Mouse (Mus musculus): Measurements from ENCODE around the gene Ero1lb.
"Not testable (repeated sequence)": the region's sequence is repeated elsewhere in the genome, so short reads cannot be mapped to it uniquely, and the experiment has no call there.

Ero1lb gene

DNA sequence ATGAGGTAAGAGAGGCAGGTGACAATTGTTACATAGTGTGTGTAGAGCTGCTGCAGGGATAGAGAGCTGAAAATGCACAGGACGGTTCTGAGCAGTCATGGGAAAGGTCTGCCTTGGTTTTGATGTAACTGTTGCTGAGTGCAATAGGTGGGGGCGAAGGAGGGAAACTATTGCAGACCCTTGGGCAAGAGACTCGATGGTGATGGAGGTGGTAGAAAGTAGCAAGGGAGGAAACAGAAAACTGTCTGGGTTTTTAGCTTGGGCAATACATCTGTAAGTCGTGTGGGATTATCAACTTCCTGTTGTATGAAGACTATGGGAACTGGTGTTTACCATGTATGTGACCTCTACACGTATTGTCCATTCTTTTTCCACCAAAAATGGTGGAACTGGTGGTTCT, 12.5 kb downstream of the Ero1lb start:
- no peak for DNase-seq

GRCm38 (mm10) chr13:12589003-12589402, 23.3 kb downstream of the Ero1lb start:
- DNase-seq: peak; percentile 12

GRCm38 (mm10) chr13:12597075-12597474, 31.4 kb downstream of the Ero1lb start:
- DNase-seq: not testable (repeated sequence)

DNA sequence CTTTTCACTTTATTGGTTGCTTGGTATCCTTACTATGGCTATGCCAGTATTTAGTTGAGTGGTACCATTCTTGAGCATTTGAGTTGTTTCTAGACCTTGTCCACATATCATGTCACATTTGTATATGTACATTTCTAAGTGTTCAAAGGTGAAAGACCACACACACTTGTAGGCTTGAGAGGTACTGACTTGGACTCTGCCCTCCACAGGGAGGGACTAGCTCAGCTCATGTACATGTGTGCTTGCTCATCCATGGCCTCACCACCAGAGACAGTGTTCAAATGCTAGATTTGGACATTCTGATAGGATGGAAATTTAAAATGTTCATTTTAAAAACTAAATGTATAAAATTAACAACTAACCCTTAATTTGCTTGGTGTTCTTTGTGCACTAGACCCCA, 44.5 kb downstream of the Ero1lb start:
- not testable (repeated sequence) for DNase-seq

GRCm38 (mm10) chr13:12614026-12614425, 48.4 kb downstream of the Ero1lb start:
- not testable (repeated sequence) for DNase-seq

- not testable (repeated sequence) for DNase-seq
Observed at GRCm38 (mm10) chr13:12614591-12614990, 48.9 kb downstream of the Ero1lb start.

- not testable (repeated sequence) for DNase-seq
Observed at GRCm38 (mm10) chr13:12615014-12615413, 49.3 kb downstream of the Ero1lb start.

GRCm38 (mm10) chr13:12616489-12616888, 50.8 kb downstream of the Ero1lb start:
- DNase-seq: not testable (repeated sequence)

DNA sequence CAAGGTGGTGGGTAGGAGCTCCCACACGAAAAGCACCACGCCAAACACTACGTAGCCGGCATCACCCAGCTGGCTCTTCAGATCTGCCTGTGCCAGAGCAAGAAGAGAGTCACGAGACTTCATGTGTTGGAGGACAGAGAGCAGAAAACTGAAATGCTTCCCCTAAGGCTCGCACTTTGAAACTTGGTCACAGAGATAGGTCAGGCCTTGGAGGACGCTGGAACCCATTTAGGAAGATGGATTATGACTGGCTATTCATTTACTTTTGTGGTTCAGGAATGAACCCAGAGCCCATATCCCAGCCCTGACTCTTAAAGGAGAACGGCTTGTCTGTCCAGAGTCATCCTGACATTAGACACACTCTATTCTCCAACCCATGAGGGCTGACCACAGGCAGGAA, 54.1 kb downstream of the Ero1lb start:
- not testable (repeated sequence) for DNase-seq

DNA sequence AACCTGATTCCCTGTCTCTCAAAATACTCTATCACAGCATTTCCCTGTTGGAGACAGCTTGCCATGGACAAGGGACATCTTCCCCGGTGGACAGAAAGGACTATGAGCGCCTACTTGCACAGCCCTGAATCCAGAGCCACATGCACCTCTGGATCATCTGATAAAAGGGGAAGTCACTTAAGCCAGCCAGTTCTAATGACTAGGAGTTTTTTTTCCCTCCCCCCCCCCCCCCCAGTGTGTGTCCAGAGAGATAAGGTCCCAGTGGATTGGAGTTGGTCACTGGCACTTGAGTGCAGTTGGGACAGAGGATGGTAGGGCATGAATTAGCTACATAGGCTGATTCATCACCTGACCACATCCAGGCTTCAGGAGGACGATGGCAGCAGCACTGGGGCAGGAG, 60.4 kb downstream of the Ero1lb start:
- DNase-seq: not testable (repeated sequence)

GRCm38 (mm10) chr13:12627746-12628145, 62.1 kb downstream of the Ero1lb start:
- not testable (repeated sequence) for DNase-seq

GRCm38 (mm10) chr13:12628181-12628580, 62.5 kb downstream of the Ero1lb start:
- DNase-seq: not testable (repeated sequence)

GRCm38 (mm10) chr13:12630252-12630651, 64.6 kb downstream of the Ero1lb start:
- DNase-seq: not testable (repeated sequence)

- not testable (repeated sequence) for DNase-seq
Observed at GRCm38 (mm10) chr13:12634941-12635588, 69.4 kb downstream of the Ero1lb start.

DNA sequence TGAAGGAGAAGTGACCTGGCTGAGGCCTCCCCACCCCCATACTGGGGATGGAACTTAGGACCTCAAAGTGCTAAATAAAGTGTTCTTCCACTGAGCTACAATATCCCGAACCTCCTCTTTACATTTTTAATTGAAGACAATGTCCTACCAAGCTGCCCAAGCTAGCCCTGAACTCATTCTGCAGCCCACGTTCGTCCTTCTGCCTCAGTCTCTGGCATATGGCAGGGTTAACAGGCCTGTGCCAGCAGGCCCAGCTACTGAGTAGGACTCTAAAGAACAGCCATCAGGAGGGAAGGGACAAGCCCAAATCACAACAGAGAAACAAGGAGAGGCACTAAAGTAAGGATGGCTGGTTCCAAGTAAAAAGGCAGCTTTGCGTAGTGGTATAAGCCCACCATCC, 77.1 kb downstream of the Ero1lb start:
- not testable (repeated sequence) for DNase-seq

GRCm38 (mm10) chr13:12646676-12647075, 81.0 kb downstream of the Ero1lb start:
- DNase-seq: not testable (repeated sequence)

DNA sequence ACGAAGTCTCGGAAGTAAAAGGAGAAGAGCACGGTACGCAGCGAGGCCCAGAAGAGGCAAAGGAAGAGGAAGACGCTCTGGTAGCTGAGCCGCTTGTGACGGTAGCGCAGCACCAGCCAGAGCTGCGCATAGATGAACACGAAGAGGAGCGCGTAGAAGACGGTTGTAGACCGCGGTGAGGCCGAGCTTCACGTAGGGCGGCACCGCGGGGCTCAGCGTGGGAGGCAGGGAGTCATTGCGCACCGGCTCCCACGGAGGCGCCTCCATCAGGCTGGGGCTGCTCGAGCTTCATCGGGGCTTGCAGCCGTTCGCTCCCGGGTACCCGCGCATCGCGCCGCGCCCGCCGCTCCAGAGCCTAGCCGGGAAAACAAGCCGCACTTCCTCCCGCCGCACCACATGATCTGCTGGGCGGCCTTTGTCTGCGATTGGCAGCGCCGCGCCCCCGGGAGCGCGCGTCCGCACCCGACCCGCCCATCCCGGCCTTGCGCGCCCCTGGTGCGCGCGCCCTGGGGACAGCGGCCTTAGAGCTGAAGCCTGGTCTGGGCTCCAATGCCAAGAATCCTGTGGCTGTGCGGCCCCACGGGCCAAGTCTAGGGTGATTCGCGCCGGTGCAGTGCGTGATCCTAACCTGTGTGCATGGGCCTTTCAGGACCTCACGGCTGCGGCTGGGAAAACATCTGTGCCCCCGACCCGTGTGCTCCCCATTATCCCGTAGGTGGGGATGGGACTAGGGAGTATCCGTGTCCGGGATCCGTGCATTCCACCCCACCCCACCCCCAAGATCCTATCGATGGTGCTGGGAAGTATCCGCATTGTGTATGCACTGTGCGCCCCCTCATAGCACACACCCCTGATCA, 84.6 kb downstream of the Ero1lb start:
- DNase-seq: peak; percentile 64

DNA sequence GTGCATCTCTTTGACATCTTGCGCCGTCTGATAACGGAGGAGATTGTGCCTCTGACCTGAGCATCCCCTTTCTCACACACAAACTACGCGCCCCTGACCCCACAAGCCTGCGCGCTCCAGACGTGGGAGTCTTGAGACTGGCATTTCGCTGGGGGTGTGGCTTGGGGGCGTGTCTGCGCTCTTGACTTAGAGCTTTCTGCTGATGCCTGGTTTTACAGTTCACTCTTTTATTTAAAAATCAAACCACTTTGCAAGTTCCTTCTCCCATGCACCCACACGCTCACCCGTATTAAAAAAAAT, 85.2 kb downstream of the Ero1lb start:
- peak; percentile 35 for DNase-seq
